8 mouse cellular contexts compared by ENCODE assay signal in genomic region chr14:84447661-84448380, GRCm38 (mm10). TPM values are rescaled to one million over a fixed set of nuclear protein-coding genes. Genes with fewer than 3 reads are reported as not detected.
DNase-seq lines count a peak whose midpoint lies in the region; ATAC-seq and TF ChIP-seq lines count a peak whose summit lies in the region.

No protein-coding gene starts in this region.

- intact Hi-C loops in heart, postnatal 36 days (cut with DNase I) = loop anchor here (5.0 kb wide), 2 partner anchors 39 to 84 kb away; no protein-coding TSS in a partner anchor

- WGBS in embryonic facial prominence, embryonic 11.5 days = 4% methylated on average over 45 of the region's 45 CpGs
- WGBS in lung, postnatal 0 days = 5% methylated on average over 41 of the region's 45 CpGs

- H3K9ac ChIP-seq in embryonic facial prominence, embryonic 11.5 days (replicated peaks; ENCODE audit: low read length) = peak overlapping the region; percentile 35; the same call in 1 of the 2 replicates
- H3K9ac ChIP-seq in lung, postnatal 0 days (replicated peaks; ENCODE audit: low read depth) = peak overlapping the region; percentile 35

- TF ChIP-seq EP300 in lung, postnatal 0 days (IDR thresholded peaks at IDR 0.05) = no peak

- DNase-seq in layer of hippocampus, adult 11-12 months (ENCODE audit: low spot score) = peak; percentile 38
- DNase-seq in layer of hippocampus, adult 9-10 months (ENCODE audit: low spot score) = no peak
- peak; percentile 30 for DNase-seq in embryonic facial prominence, embryonic 11.5 days (ENCODE audit: low spot score)
- peak; percentile 25 to 37 for DNase-seq in heart, postnatal 36 days
- DNase-seq in layer of hippocampus, adult 2 months (ENCODE audit: low spot score in 2 of 2) = peak in 1 of 2 experiments; percentile 22
- no peak for DNase-seq in lung, postnatal 0 days (ENCODE audit: low spot score)
- DNase-seq in right cerebral cortex, postnatal 25 days = peak; percentile 37
- no peak for DNase-seq in urinary bladder, postnatal 36 days (ENCODE audit: low spot score in 2 of 2)

- H3K27me3 ChIP-seq in embryonic facial prominence, embryonic 11.5 days (ENCODE audit: control insufficient read depth, insufficient read depth, low read length) = peaks cover 24% of the 10 kb centered on the region
- peaks cover 19% of the 10 kb centered on the region for H3K27me3 ChIP-seq in lung, postnatal 0 days (replicated peaks; ENCODE audit: insufficient read depth, low read length)

- H3K4me2 ChIP-seq in embryonic facial prominence, embryonic 11.5 days (ENCODE audit: low read depth, low read length) = peak overlapping the region; percentile 88
- H3K4me2 ChIP-seq in lung, postnatal 0 days (replicated peaks; ENCODE audit: low read depth, low read length) = peak overlapping the region; percentile 58

- no peaks in the 10 kb centered on the region; the same call in 1 of the 2 replicates for H3K4me1 ChIP-seq in embryonic facial prominence, embryonic 11.5 days (ENCODE audit: control insufficient read depth, insufficient read depth, low read length)
- H3K4me1 ChIP-seq in lung, postnatal 0 days (ENCODE audit: insufficient read depth, low read depth, low read length) = peaks cover 6% of the 10 kb centered on the region; the same call in 1 of the 2 replicates

- no peaks in the 10 kb centered on the region for H3K9me3 ChIP-seq in embryonic facial prominence, embryonic 11.5 days (replicated peaks; ENCODE audit: control insufficient read depth, low read length)
- no peaks in the 10 kb centered on the region for H3K9me3 ChIP-seq in lung, postnatal 0 days (ENCODE audit: low read length)

- H3K36me3 ChIP-seq in embryonic facial prominence, embryonic 11.5 days (replicated peaks; ENCODE audit: control insufficient read depth, insufficient read depth, low read depth, low read length) = no peaks in the 10 kb centered on the region
- no peaks in the 10 kb centered on the region for H3K36me3 ChIP-seq in lung, postnatal 0 days (ENCODE audit: insufficient read depth, low read length)

- peak overlapping the region; percentile 59 for H3K4me3 ChIP-seq in embryonic facial prominence, embryonic 11.5 days (ENCODE audit: low read depth, low read length)
- H3K4me3 ChIP-seq in layer of hippocampus, adult 2 months = peak overlapping the region; percentile 75
- peak overlapping the region; percentile 45 for H3K4me3 ChIP-seq in lung, postnatal 0 days (ENCODE audit: low read depth, low read length)

- no peak for ATAC-seq in embryonic facial prominence, embryonic 11.5 days (replicated peaks; ENCODE audit: insufficient number of reproducible peaks, low FRiP score, low TSS enrichment, low read depth)
- ATAC-seq in lung, postnatal 0 days = no peak

- H3K27ac ChIP-seq in embryonic facial prominence, embryonic 11.5 days (replicated peaks; ENCODE audit: low read depth, low read length) = no peak overlapping the region
- peak overlapping the region; percentile 80 for H3K27ac ChIP-seq in layer of hippocampus, adult 2 months
- no peak overlapping the region for H3K27ac ChIP-seq in lung, postnatal 0 days (ENCODE audit: low read length)

- TF ChIP-seq CTCF in layer of hippocampus, adult 2 months (conservative IDR thresholded peaks at IDR 0.05) = peak; percentile 71
- TF ChIP-seq CTCF in lung, postnatal 0 days (IDR thresholded peaks at IDR 0.05) = peak; percentile 47

RNA-seq across cellular contexts. Expression of gene Pcdh17, which starts 4.5 kb away (rescaled TPM):
- 5.7 and 7.0 TPM in 2 replicates for polyA plus RNA-seq in embryonic facial prominence, embryonic 11.5 days (2014; fragmentation: Nextera tagmentation; extraction: Ambion mirVana)
- 1 to 10 TPM; 3.2 to 3.5 TPM for total RNA-seq in heart, postnatal 36 days (2021)
- total RNA-seq in layer of hippocampus, adult 2 months (2021) = 10 to 100 TPM; 41.1 to 44.8 TPM
- polyA plus RNA-seq in lung, postnatal 0 days (2015; fragmentation: Nextera tagmentation; extraction: Ambion mirVana) = 16.6 and 24.8 TPM in 2 replicates

Comparison
In these comparisons a context has a peak if more than half of its experiments do, and no peak if none do; other contexts are left out.
1. DNase-seq: peak in layer of hippocampus, adult 11-12 months (single experiment), embryonic facial prominence, embryonic 11.5 days (single experiment), heart, postnatal 36 days (2 of 2) and right cerebral cortex, postnatal 25 days (single experiment); none in layer of hippocampus, adult 9-10 months (single experiment), lung, postnatal 0 days (single experiment) and urinary bladder, postnatal 36 days (0 of 2).
2. RNA of gene Pcdh17, which starts 4.5 kb away (total RNA-seq): 41.1 to 44.8 TPM in layer of hippocampus, adult 2 months; 3.2 to 3.5 TPM in heart, postnatal 36 days; every median in the first group is over 4 times any median in the second.
3. Peak in every context shown above with its lines, with median percentiles within 50 percentile points of each other: H3K4me3 ChIP-seq.